Mouse (Mus musculus) layer of hippocampus, adult 9-10 months (tissue): Measurements from ENCODE around the gene Tenm4.

Experiments
- DNase-seq: peaks from one replicate; pipeline ENCODE4 v3.0.0; 2022; ENCODE audit warnings: low spot score

Gene Tenm4

GRCm38 (mm10) chr7:96681808-96682207, 510.8 kb downstream of the Tenm4 start:
- DNase-seq: no peak

GRCm38 (mm10) chr7:96688141-96688540, 517.1 kb downstream of the Tenm4 start:
- DNase-seq: no peak

GRCm38 (mm10) chr7:96701097-96701845, 530.2 kb downstream of the Tenm4 start:
- no peak for DNase-seq

- DNase-seq: no peak
Observed at GRCm38 (mm10) chr7:96703958-96704357, 532.9 kb downstream of the Tenm4 start.

GRCm38 (mm10) chr7:96705307-96706129, 534.5 kb downstream of the Tenm4 start:
- DNase-seq: no peak

- no peak for DNase-seq
Observed at GRCm38 (mm10) chr7:96706531-96706930, 535.5 kb downstream of the Tenm4 start.

GRCm38 (mm10) chr7:96707112-96707511, 536.1 kb downstream of the Tenm4 start:
- no peak for DNase-seq

GRCm38 (mm10) chr7:96708071-96708470, 537.0 kb downstream of the Tenm4 start:
- DNase-seq: no peak

- DNase-seq: no peak
Observed at GRCm38 (mm10) chr7:96708561-96708960, 537.5 kb downstream of the Tenm4 start.

GRCm38 (mm10) chr7:96708968-96709367, 537.9 kb downstream of the Tenm4 start:
- no peak for DNase-seq

- no peak for DNase-seq
Observed at GRCm38 (mm10) chr7:96709891-96710290, 538.8 kb downstream of the Tenm4 start.

- no peak for DNase-seq
Observed at GRCm38 (mm10) chr7:96710658-96711071, 539.6 kb downstream of the Tenm4 start.

- DNase-seq: no peak
Observed at GRCm38 (mm10) chr7:96712876-96713275, 541.8 kb downstream of the Tenm4 start.

GRCm38 (mm10) chr7:96716911-96717310, 545.9 kb downstream of the Tenm4 start:
- DNase-seq: no peak

- DNase-seq: no peak
Observed at GRCm38 (mm10) chr7:96718201-96719155, 547.4 kb downstream of the Tenm4 start.

- DNase-seq: no peak
Observed at GRCm38 (mm10) chr7:96719926-96720325, 548.9 kb downstream of the Tenm4 start.

GRCm38 (mm10) chr7:96720465-96720864, 549.4 kb downstream of the Tenm4 start:
- DNase-seq: no peak

- no peak for DNase-seq
Observed at GRCm38 (mm10) chr7:96722796-96723195, 551.8 kb downstream of the Tenm4 start.

GRCm38 (mm10) chr7:96725603-96726002, 554.6 kb downstream of the Tenm4 start:
- DNase-seq: no peak

- no peak for DNase-seq
Observed at GRCm38 (mm10) chr7:96730360-96730759, 559.3 kb downstream of the Tenm4 start.

- DNase-seq: no peak
Observed at GRCm38 (mm10) chr7:96731947-96732346, 560.9 kb downstream of the Tenm4 start.
